Mouse (Mus musculus): Measurements from ENCODE around the gene Ppp1ca.

DNA sequence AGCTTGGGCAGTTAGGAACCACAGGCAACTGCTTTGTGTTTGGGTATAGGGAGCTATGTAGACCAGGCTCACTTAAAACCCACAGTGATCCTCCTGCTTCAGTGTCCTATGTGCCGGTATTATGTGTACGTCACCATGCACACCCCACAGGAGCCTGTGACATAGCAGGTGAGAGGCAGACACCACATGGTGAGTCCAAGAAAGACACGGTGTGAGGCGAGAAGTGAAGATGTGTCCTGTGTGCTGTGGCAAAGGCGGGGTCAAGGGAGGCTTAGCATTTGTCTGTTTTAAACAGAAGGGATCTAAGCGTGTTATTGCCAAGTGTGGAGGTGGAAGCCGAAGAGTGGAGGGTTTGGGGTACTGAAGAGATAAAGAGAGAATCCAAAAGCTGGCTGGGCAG is 34.9 kb downstream of the Ppp1ca start:
- TF ChIP-seq CTCF (IDR thresholded peaks at IDR 0.05; ENCODE audit: low read depth, low read length) (no peak), POLR2AphosphoS5 (IDR thresholded peaks at IDR 0.05; ENCODE audit: insufficient replicate concordance, low read depth, low read length) (no peak), GATA1 (IDR thresholded peaks at IDR 0.05; ENCODE audit: borderline replicate concordance, low read length) (no peak), TAL1 (conservative IDR thresholded peaks at IDR 0.05; ENCODE audit: low read depth, low read length) (no peak), GATA2 (IDR thresholded peaks at IDR 0.05; ENCODE audit: borderline replicate concordance, low read depth, low read length) (no peak)

All from G1E (cell line).